Mouse (Mus musculus) liver, embryonic 14.5 days (tissue): ENCODE measurements around the gene Lrmda.

Experiments
- CTCF ChIP-seq: IDR thresholded peaks from 2 replicates; pipeline ENCODE4 v1.5.1; 2016; ENCODE audit warnings: antibody characterized with exemption, low read depth, control low read depth
- EP300 ChIP-seq: IDR thresholded peaks from 2 replicates; pipeline ENCODE4 v1.6.1; 2016; ENCODE audit warnings: antibody characterized with exemption, low read depth

GRCm38 (mm10) chr14:22915463-22915862, 896.0 kb downstream of the Lrmda start:
- no peak for TF ChIP-seq CTCF
- no peak for TF ChIP-seq EP300
